Mouse (Mus musculus) bone marrow, adult 2 months (tissue): ENCODE data around the gene Usp31.

Experiments used
- CTCF ChIP-seq: fragments of 200-500 bp; IDR thresholded peaks from 2 replicates; pipeline ENCODE4 v1.5.1; 2011; ENCODE audit warnings: low read length, control low read depth; ENCODE audit not compliant: control insufficient read depth, insufficient read depth
- POLR2A ChIP-seq: fragments of 200-500 bp; IDR thresholded peaks from 2 replicates; pipeline ENCODE4 v1.6.1; 2011; ENCODE audit warnings: low read depth, mild to moderate bottlenecking, control low read depth, low read length, borderline replicate concordance; ENCODE audit not compliant: control insufficient read depth

GRCm38 (mm10) chr7:121677105-121677753 lies 29.8 kb downstream of the Usp31 start:
- no peak for TF ChIP-seq POLR2A
- no peak for TF ChIP-seq CTCF
